8 mouse cellular contexts compared by ENCODE assay signal in the genomic region with DNA sequence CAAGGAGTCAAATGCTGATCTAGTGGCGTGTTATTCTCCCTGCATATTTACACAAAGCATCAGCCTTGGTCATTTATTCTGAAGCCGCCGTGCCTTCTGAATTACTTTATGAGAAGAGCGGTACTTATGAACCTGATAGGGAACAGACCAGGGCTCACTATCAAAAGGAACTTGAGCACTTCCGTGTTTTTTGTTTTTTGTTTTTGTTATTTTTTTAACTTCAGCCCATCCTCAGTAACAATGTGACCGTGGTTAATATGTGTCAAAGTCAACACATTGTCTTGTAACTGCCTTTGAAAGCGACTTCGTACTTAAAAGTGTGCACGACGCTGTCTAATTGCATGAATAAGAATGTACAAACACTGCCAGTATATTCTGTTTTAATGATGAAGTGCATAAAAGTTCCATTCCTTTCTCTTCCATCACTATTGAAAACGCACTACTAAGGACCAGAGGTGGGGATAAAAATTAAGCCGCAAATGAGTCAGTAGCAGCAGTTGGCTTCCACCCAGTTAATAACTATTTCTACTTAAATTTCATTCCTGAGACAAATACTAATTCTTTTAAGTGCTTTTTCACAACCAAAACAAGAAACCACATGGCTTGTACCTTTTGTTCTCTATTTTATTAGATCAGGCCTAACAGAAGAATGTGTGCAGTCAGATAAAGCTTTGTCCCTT. TPM values are rescaled to one million over a fixed set of nuclear protein-coding genes. Genes with fewer than 3 reads are reported as not detected.
DNase-seq lines count a peak whose midpoint lies in the region; ATAC-seq and TF ChIP-seq lines count a peak whose summit lies in the region.

No protein-coding gene starts in this region.

- WGBS in heart, embryonic 16.5 days: 27% methylated on average over 12 of the region's 12 CpGs
- WGBS in liver, postnatal 0 days (ENCODE audit: insufficient replicate concordance): 22% methylated on average over 12 of the region's 12 CpGs

- H3K4me2 ChIP-seq in heart, embryonic 16.5 days (ENCODE audit: low read depth, low read length): peak overlapping the region; percentile 96
- peak overlapping the region; percentile 64 for H3K4me2 ChIP-seq in liver, postnatal 0 days (ENCODE audit: low read depth, low read length)

- no peaks in the 10 kb centered on the region for H3K36me3 ChIP-seq in ES-E14 (ENCODE audit: control insufficient read depth, insufficient read depth, low read length, poor library complexity, severe bottlenecking)
- no peaks in the 10 kb centered on the region for H3K36me3 ChIP-seq in heart, embryonic 16.5 days (ENCODE audit: control insufficient read depth, insufficient read depth)
- no peaks in the 10 kb centered on the region for H3K36me3 ChIP-seq in liver, postnatal 0 days (replicated peaks; ENCODE audit: insufficient read depth, low read length)

- no peaks in the 10 kb centered on the region for H3K4me1 ChIP-seq in ES-E14 (ENCODE audit: control insufficient read depth in 2 of 2, insufficient read depth in 2 of 2, low read length in 2 of 2, poor library complexity in 1 of 2)
- peaks cover 9% of the 10 kb centered on the region for H3K4me1 ChIP-seq in heart, embryonic 16.5 days (ENCODE audit: control insufficient read depth, insufficient read depth, low read length)
- no peaks in the 10 kb centered on the region for H3K4me1 ChIP-seq in liver, postnatal 0 days (ENCODE audit: insufficient read depth)

- TF ChIP-seq EP300 in liver, postnatal 0 days (IDR thresholded peaks at IDR 0.05; ENCODE audit: low read depth): no peak

- no peak overlapping the region for H3K27ac ChIP-seq in ES-E14 (ENCODE audit: insufficient read depth, low read depth, low read length, poor library complexity, severe bottlenecking)
- H3K27ac ChIP-seq in heart, embryonic 16.5 days (ENCODE audit: low read length): no peak overlapping the region; the same call in 1 of the 2 replicates
- no peak overlapping the region for H3K27ac ChIP-seq in liver, postnatal 0 days (ENCODE audit: low read depth)

- TF ChIP-seq CTCF in liver, postnatal 0 days (IDR thresholded peaks at IDR 0.05; ENCODE audit: low read depth): no peak

- in situ Hi-C loops in ES-E14 (cut with MboI; ENCODE audit: low sequenced_read_pairs in 2 of 2, unreplicated experiment in 2 of 2): no loop called here

- no peak overlapping the region for H3K9ac ChIP-seq in ES-E14 (ENCODE audit: insufficient read depth, low read depth, low read length, poor library complexity, severe bottlenecking)
- H3K9ac ChIP-seq in heart, embryonic 16.5 days (ENCODE audit: low read length): peak overlapping the region; percentile 79
- H3K9ac ChIP-seq in liver, postnatal 0 days (replicated peaks): no peak overlapping the region

- DNase-seq in heart, adult 8-10 months (ENCODE audit: low spot score): peak; percentile 28
- DNase-seq in heart, adult 9 months (ENCODE audit: low spot score in 2 of 2): no peak
- peak; percentile 3 for DNase-seq in ES-E14 (ENCODE audit: low read depth, low spot score)
- no peak for DNase-seq in liver, postnatal 0 days
- DNase-seq in cerebellum, postnatal 25 days: no peak
- no peak for DNase-seq in thymus, postnatal 36 days
- no peak for DNase-seq in thymus, postnatal 4 days

- H3K9me3 ChIP-seq in ES-E14 (ENCODE audit: control insufficient read depth, insufficient read depth, low read depth, low read length): no peaks in the 10 kb centered on the region
- no peaks in the 10 kb centered on the region for H3K9me3 ChIP-seq in heart, embryonic 16.5 days (replicated peaks; ENCODE audit: control insufficient read depth, low read length)
- no peaks in the 10 kb centered on the region for H3K9me3 ChIP-seq in liver, postnatal 0 days (ENCODE audit: low read length)

- H3K4me3 ChIP-seq in ES-E14 (ENCODE audit: insufficient read depth in 1 of 2, low read depth in 1 of 2, low read length in 2 of 2, poor library complexity in 1 of 2, severe bottlenecking in 1 of 2): peak overlapping the region; percentile 59 to 70
- H3K4me3 ChIP-seq in heart, embryonic 16.5 days (ENCODE audit: low read length): peak overlapping the region; percentile 79
- H3K4me3 ChIP-seq in liver, postnatal 0 days (ENCODE audit: low read depth, low read length): peak overlapping the region; percentile 41

- no peak for ATAC-seq in heart, embryonic 16.5 days (replicated peaks; ENCODE audit: extremely low read depth, insufficient read depth, low FRiP score)
- no peak for ATAC-seq in liver, postnatal 0 days

- H3K27me3 ChIP-seq in heart, embryonic 16.5 days (ENCODE audit: control insufficient read depth, insufficient read depth, low read length): no peaks in the 10 kb centered on the region
- peaks cover 24% of the 10 kb centered on the region for H3K27me3 ChIP-seq in liver, postnatal 0 days (ENCODE audit: insufficient read depth, low read length)

TF ChIP-seq in ES-E14, 5 proteins besides CTCF, POLR2A, EP300 and RAD21:
- TF ChIP-seq CHD2 (IDR thresholded peaks at IDR 0.05; ENCODE audit: low read depth, low read length): no peak
- no peak for TF ChIP-seq ZNF384 (IDR thresholded peaks at IDR 0.05; ENCODE audit: low read depth, low read length)
- no peak for TF ChIP-seq HCFC1 (IDR thresholded peaks at IDR 0.05; ENCODE audit: borderline replicate concordance, insufficient read depth, low read length)
- TF ChIP-seq ZC3H11A (IDR thresholded peaks at IDR 0.05; ENCODE audit: borderline replicate concordance, low read depth, low read length): no peak
- no peak for TF ChIP-seq MAFK (IDR thresholded peaks at IDR 0.05; ENCODE audit: insufficient read depth, low read depth, low read length)

RNA-seq across cellular contexts. Expression of a gene that starts 0.5 kb away (rescaled TPM):
- 10 to 100 TPM; 10.3 to 18.1 (median 12.1) TPM for total RNA-seq in heart, adult 8-10 months (2022)
- 1.4 and 3.3 TPM in 2 replicates for total RNA-seq in ES-E14 (2012; rRNA removed)
- 3.3 and 5.0 TPM in 2 replicates for polyA plus RNA-seq in heart, embryonic 16.5 days (2015; fragmentation: Nextera tagmentation; extraction: Ambion mirVana)
- polyA plus RNA-seq in liver, postnatal 0 days (2015; fragmentation: Nextera tagmentation; extraction: Ambion mirVana): 0.24 and 0.33 TPM in 2 replicates

Comparison
In these comparisons a context has a peak if more than half of its experiments do, and no peak if none do; other contexts are left out.
1. DNase-seq: peak in heart, adult 8-10 months (single experiment) and ES-E14 (single experiment); none in heart, adult 9 months (0 of 2), liver, postnatal 0 days (single experiment), cerebellum, postnatal 25 days (0 of 2), thymus, postnatal 36 days (0 of 2) and thymus, postnatal 4 days (single experiment).
2. Peak in every context shown above with its lines, with median percentiles within 50 percentile points of each other: H3K4me3 ChIP-seq.